Mouse (Mus musculus): ENCODE data around the gene Neurl1a. TPM values are rescaled to one million over a fixed set of nuclear protein-coding genes. Genes with fewer than 3 reads are reported as not detected.
A peak's percentile ranks its signal among the peaks of the same experiment; 100 is the strongest.

Gene Neurl1a
- total RNA-seq, 2 experiments from 2014 or later, result 107 to 111 TPM

GRCm38 (mm10) chr19:47202429-47202828, 23.8 kb downstream of the Neurl1a start:
- no peak for DNase-seq (ENCODE audit: extremely low spot score in 1 of 2, low spot score in 2 of 2)
- intact Hi-C loops (cut with DNase I), result no loop called here

- DNase-seq (ENCODE audit: extremely low spot score in 1 of 2, low spot score in 2 of 2), result no peak
- intact Hi-C loops (cut with DNase I), result no loop called here
Measured at GRCm38 (mm10) chr19:47203042-47203441, 24.4 kb downstream of the Neurl1a start.

- intact Hi-C loops (cut with DNase I), result no loop called here
- no peak for DNase-seq (ENCODE audit: extremely low spot score in 1 of 2, low spot score in 2 of 2)
Measured at GRCm38 (mm10) chr19:47204653-47205052, 26.0 kb downstream of the Neurl1a start.

- DNase-seq (ENCODE audit: extremely low spot score in 1 of 2, low spot score in 2 of 2), result no peak
- intact Hi-C loops (cut with DNase I), result no loop called here
Measured at GRCm38 (mm10) chr19:47206126-47206525, 27.5 kb downstream of the Neurl1a start.

GRCm38 (mm10) chr19:47210432-47210831, 31.8 kb downstream of the Neurl1a start:
- DNase-seq (ENCODE audit: extremely low spot score in 1 of 2, low spot score in 2 of 2), result no peak
- intact Hi-C loops (cut with DNase I), result no loop called here

GRCm38 (mm10) chr19:47211609-47212312, 33.1 kb downstream of the Neurl1a start:
- no peak for DNase-seq (ENCODE audit: extremely low spot score in 1 of 2, low spot score in 2 of 2)
- intact Hi-C loops (cut with DNase I), result no loop called here

- no peak for DNase-seq (ENCODE audit: extremely low spot score in 1 of 2, low spot score in 2 of 2)
- intact Hi-C loops (cut with DNase I), result no loop called here
Measured at GRCm38 (mm10) chr19:47212401-47212800, 33.8 kb downstream of the Neurl1a start.

GRCm38 (mm10) chr19:47213470-47213869, 34.9 kb downstream of the Neurl1a start:
- DNase-seq (ENCODE audit: extremely low spot score in 1 of 2, low spot score in 2 of 2), result no peak
- intact Hi-C loops (cut with DNase I), result no loop called here

GRCm38 (mm10) chr19:47216766-47217165, 38.1 kb downstream of the Neurl1a start:
- intact Hi-C loops (cut with DNase I), result no loop called here

GRCm38 (mm10) chr19:47219622-47220021, 41.0 kb downstream of the Neurl1a start:
- no peak for DNase-seq (ENCODE audit: extremely low spot score in 1 of 2, low spot score in 2 of 2)
- intact Hi-C loops (cut with DNase I), result no loop called here

More at GRCm38 (mm10) chr19:47216766-47217165, 38.1 kb downstream of the Neurl1a start:
- no peak for DNase-seq (ENCODE audit: extremely low spot score in 1 of 2, low spot score in 2 of 2)

GRCm38 (mm10) chr19:47220232-47220631, 41.6 kb downstream of the Neurl1a start:
- DNase-seq (ENCODE audit: extremely low spot score in 1 of 2, low spot score in 2 of 2), result no peak
- intact Hi-C loops (cut with DNase I), result no loop called here

- intact Hi-C loops (cut with DNase I), result no loop called here
- DNase-seq (ENCODE audit: extremely low spot score in 1 of 2, low spot score in 2 of 2), result no peak
Measured at GRCm38 (mm10) chr19:47221006-47221405, 42.4 kb downstream of the Neurl1a start.

GRCm38 (mm10) chr19:47221500-47222153, 43.0 kb downstream of the Neurl1a start:
- intact Hi-C loops (cut with DNase I), result no loop called here
- DNase-seq (ENCODE audit: extremely low spot score in 1 of 2, low spot score in 2 of 2), result no peak

- intact Hi-C loops (cut with DNase I), result no loop called here
- no peak for DNase-seq (ENCODE audit: extremely low spot score in 1 of 2, low spot score in 2 of 2)
Measured at GRCm38 (mm10) chr19:47222154-47222840, 43.7 kb downstream of the Neurl1a start.

- intact Hi-C loops (cut with DNase I), result no loop called here
- DNase-seq (ENCODE audit: extremely low spot score in 1 of 2, low spot score in 2 of 2), result no peak
Measured at GRCm38 (mm10) chr19:47222841-47223557, 44.4 kb downstream of the Neurl1a start.

GRCm38 (mm10) chr19:47224743-47225142, 46.1 kb downstream of the Neurl1a start:
- intact Hi-C loops (cut with DNase I), result no loop called here
- DNase-seq (ENCODE audit: extremely low spot score in 1 of 2, low spot score in 2 of 2), result no peak

GRCm38 (mm10) chr19:47225791-47226190, 47.2 kb downstream of the Neurl1a start:
- intact Hi-C loops (cut with DNase I), result no loop called here
- DNase-seq (ENCODE audit: extremely low spot score in 1 of 2, low spot score in 2 of 2), result peak in 1 of 2 experiments; percentile 15

GRCm38 (mm10) chr19:47228725-47229252, 50.2 kb downstream of the Neurl1a start:
- DNase-seq (ENCODE audit: extremely low spot score in 1 of 2, low spot score in 2 of 2), result peak; percentile 42 to 82
- intact Hi-C loops (cut with DNase I), result no loop called here

- DNase-seq (ENCODE audit: extremely low spot score in 1 of 2, low spot score in 2 of 2), result peak in 1 of 2 experiments; percentile 19
- intact Hi-C loops (cut with DNase I), result no loop called here
Measured at GRCm38 (mm10) chr19:47229461-47229860, 50.8 kb downstream of the Neurl1a start.

All from left cerebral cortex, postnatal 10 days (tissue).